Mouse (Mus musculus) T-helper 1 cell (primary cell): ENCODE data around the gene Psmg4.

Experiments
- in situ Hi-C: fragments of 300-600 bp; cut with MboI, MseI; formaldehyde crosslinking; loops from one replicate; pipeline ENCODE4 v1.15.1; 2025; ENCODE audit warnings: high pct_unique_total_duplicates

The Psmg4 gene

DNA sequence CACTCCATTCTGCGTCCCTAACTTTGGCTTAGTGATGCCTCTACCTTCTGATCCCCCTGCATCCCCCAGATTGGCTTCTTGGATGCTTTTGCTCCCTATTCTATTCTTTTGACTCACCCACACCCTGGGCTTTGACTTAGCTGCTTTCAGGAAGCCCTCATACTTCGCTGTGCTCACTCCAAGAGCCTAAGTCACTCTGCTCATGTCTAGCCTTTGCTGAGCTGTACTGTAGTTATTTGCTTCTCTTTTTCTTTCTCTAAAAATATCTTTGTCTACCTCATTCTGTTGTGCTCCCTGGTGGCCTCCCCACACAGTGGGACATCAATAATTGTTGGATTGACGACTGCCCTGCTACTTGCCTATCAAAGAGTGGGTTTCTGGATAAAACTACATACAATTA lies 14.6 kb upstream of the Psmg4 start:
- in situ Hi-C loops, result no loop called here

DNA sequence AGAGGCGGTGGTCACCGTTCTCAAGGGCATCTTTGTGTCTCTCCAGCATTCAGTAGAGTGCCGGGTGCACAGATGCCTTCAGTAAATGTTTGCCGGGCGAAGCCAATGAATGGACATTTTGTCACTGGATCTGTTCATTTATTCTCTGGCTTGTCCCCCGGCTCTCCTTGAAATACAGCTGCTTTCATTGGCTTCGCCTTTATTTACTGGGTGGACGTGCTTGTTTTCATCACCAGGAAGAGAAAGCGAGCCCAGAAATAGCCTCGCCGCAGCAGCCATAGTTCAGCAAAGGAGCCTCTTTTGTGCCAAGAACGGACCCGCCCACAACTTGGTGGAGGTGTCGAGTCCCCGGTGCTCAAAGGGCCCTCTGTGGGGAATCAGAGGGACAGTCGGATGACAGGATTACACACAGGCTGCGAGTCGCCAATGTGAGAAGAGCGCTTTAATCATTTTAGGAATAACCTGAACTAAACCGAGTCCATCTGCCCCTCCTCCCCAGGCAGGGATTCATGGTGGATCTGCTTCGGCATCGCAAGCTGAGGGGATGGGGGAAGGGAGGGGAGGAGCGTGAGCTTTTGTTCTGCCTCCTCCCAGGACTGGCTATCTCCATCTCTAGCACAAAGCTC lies 13.9 kb upstream of the Psmg4 start:
- in situ Hi-C loops, result no loop called here

DNA sequence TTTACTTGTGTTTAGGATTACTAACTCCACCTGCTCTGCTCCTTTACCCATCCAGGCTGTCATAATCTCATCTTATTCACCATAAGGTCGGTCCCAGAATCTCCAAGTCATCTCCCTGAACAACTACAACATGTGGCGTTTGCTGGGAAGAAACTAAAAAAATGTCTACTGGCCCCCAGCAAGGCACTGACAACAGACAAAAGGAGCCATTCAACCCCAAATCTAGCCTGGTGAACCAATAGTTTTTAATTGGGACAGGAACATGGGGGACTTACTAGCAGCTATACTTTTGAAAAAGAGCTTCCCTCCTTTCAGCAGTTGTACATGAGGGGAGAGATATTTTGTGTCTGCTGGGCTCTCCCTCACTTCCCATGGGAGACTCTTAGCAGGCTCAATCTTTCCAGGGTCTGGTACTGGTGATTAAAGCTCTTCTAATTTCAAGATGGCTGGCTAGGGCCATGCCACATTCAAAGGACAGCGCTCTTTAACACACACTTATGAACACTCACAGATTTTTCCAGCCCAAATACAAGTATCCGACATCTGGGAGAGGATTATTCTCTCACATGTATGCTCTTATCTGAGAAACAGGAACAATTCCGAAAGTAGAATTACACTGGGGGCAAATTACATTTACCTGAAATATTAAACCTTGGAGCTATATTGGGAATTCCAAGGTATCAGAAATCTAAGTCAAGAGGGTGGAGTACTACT lies 13.1 kb upstream of the Psmg4 start:
- in situ Hi-C loops, result no loop called here

DNA sequence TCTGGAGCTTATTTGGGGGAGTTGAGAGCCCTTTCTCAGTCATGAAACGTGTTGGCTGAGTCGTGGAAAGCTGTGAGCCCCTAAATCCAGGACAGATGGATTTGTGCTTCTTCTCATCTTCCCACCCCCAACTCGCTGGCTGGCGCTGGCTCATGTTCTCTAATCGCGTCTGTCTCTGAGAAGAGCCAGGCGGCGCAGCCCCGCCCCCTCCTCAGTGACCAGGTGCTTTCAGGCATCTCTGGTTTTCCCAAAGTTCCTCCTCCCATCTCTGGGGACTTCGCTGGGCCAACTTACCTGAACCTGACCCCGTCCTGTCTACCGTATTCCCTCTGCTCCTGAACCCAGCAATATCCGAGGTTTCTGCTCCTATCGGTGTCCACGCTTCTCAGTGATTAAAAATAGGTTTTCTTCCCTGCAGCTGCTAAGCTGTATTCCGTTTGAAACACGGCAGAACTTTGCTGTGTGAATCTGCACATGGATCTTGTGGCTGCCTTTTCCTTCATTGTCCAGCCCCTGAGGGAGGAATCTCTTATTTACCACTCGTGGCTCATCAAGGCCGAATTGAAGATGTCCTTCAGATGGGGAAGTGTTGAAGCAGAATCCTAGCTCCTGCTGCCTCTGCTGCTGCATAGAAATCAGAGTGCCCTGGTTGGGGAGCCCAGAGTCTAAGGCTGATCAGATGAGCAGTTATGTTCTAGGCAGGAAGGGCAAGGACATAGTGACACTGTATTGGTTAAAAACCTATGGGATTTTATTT lies 12.3 kb upstream of the Psmg4 start:
- in situ Hi-C loops, result no loop called here

DNA sequence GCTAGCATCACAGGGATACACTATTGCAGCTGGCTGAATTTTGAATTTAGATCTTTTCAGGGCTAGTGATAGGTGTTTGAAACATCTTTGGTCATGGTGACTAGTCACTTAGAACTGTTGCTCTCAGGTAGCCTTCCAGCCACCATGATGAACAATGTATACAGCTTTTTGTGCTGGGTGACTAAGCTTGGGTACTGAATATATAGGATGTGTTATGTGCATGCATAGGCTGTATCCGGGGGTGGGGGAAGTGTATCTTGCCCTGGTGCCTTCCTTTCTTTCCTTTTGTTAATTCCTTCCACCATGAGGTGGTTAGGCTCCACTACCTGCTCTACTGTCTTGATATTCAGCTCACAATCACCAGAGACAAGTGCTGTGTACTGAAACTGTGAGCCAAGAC lies 11.3 kb upstream of the Psmg4 start:
- in situ Hi-C loops, result no loop called here

DNA sequence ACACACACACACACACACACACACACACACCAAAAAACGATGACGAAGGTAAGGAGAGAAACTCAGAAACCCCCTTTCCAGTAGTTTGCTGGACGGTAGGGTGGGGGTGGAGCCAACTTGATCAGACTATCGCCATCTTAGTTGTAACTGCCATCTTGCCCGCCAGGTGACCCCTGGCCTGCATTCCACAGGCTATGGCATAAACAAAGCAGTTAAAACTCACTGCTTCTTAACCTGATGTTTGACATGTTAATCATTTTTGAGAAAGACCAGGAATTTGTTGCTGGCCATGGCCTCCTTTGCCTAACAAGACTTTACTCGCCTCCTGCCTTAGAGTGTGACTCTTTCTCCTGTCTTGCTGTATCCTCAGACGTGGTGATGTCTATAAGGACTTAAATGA lies 10.1 kb upstream of the Psmg4 start:
- in situ Hi-C loops, result no loop called here

DNA sequence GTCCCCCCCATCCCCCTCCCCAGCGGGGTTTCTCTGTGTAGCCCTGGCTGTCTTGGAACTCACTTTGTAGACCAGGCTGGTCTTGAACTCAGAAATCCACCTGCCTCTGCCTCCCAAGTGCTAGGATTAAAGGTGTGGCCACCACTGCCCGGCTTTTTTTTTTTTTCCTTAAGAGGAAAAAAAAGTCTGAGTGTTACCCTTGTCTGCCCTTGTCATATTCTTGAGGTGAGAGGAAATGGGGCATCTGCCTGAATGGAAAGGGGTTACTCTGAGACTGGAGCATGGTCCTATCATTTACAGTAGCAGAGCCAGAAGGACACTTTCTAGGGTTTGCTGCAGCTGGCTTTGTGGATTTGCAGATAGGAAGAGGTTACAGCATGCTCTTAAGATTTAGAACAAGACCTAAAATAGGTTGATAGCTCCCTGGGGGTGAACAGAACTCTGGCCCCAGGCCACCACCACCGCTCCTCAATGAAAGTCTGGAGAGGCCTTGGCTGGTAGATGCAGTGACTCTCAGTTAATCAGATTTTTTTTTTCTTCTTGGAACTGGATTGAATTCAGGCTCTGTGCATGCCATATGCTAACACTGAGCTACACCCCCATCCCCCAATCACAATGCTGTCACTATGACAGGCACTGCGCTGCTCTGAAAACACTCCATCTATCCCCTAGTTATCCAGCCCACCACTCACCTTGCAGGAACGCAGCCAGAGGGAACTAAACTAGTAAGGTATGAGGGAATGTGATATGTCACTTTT lies 9.3 kb upstream of the Psmg4 start:
- in situ Hi-C loops, result no loop called here

DNA sequence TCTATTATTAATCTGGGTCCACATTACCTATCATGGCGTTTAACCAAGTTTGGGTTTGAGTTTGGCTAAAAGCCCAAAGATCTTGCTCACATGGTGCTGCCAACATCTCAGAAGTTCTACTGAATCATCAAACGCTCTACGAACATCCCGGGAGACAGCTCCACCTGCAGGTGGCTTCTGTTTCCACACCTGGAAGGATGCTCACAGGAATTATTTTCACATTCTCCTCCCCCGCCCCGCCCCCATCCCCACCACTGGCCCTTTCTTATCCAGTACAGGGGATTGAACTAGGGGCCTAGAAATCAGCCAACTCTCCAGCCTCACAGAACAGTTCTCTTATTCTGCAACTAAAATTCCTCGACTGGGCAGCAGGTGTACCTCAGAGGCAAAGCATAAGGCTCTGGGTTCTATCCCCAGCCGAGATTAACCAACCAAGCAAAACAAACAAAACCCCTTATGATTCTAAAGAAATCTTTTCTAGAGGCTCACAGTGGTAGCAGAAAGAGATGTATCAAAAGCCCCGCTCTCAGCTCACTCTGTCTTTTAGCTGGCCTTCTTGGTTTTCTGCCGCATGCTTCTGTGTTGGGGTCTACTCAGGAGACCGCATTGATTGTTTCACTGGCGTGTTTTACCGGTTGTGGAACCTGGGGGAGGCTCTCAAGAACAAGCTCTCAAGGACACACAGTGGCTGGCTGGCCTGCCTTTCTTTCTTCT lies 8.4 kb upstream of the Psmg4 start:
- in situ Hi-C loops, result no loop called here

DNA sequence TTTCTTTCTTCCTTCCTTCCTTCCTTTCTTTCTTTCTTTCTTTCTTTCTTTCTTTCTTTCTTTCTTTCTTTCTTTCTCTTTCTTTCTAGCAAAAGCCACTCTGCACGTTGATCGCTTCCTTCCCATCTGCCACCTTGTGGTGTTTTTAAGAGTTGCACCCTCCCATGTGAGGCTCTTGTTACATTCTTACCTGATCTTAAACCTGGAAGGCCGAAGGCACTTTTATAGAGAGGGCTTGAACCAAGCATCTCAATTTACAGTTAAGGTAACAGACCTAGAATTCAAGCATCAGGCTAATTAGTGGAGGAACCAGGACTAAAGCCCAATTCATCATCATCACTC lies 7.9 kb upstream of the Psmg4 start:
- in situ Hi-C loops, result loop anchor here (5.0 kb wide), 2 partner anchors 78 to 108 kb away; partner anchors contain the start of gene Tubb2a

DNA sequence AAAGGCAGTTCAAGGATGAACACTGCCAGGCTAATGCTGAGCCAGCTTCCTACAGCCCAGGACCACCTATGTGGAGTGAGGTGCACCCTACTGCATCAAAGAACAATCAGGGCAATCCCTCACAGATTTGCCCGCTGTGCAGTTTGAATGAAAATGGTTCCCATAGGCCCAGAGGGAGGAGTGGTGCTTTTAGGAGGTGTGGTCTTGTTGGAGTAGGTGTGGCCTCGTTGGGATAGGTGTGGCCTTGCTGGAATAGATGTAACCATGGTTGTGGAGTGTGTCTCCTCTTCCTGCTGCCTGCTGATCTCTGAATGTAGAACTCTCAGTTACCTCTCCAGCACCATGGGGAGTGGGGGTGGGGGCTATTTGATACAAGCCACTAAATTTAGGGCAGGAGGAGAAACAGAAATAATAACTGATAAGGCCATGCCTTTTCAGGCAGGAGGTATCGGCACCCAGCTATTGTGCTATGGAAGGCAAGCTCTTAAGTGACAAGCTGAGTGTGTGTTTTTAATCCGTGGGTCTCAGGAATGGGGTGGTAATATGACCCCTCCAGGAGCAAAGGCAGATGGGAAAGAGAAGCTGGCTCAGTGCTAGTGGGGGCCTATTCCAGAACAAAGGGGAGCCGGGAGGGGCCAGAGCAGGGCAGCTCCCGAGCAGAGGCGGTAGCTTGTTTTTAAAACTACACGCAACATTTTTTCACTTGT lies 6.5 kb upstream of the Psmg4 start:
- in situ Hi-C loops, result loop anchor here (5.0 kb wide), 2 partner anchors 79 to 109 kb away; partner anchors contain the start of gene Tubb2a

DNA sequence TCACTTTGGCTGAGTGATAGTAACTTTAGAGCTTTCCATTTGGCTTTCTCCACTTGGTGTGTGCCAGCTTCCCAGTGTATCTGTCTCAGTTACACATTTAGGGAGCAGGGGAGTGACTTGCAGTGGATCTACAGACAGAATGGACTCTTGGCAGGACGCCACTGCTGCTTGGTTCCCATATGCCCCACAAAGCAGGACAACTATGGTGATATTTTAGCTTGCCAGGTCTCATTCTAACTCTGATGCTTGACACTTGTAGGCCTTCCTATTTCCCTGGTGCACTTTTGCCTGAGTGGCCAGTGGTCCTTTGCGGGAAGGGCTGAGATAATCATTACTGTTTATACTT lies 6.0 kb upstream of the Psmg4 start:
- in situ Hi-C loops, result loop anchor here (5.0 kb wide), 2 partner anchors 80 to 110 kb away; partner anchors contain the start of gene Tubb2a

DNA sequence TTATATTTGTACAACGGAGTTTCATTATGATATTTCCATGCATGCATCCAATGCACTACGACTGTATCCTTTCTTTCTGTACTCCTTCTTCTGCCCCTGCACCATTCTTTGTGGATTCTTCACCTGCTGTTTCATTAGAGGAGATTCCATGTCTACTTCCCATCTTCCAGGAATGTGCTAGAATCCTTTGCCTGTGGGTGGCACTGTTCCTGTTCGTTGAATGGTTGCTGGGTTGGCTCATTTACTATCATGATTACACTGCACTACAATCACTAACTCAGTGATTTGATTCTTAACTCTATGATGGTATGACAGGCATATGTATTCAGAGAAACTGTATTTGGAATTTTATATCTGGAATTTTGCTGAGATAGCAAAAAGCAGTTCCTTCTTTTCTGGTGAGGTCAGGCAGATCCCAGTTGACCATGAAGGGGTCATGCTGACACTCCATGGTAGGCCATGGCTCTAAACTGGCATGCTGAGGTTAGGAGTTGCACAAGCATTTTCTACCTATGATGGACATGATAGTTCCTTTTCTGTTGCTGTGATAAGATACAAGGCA lies 5.1 kb upstream of the Psmg4 start:
- in situ Hi-C loops, result loop anchor here (5.0 kb wide), 2 partner anchors 80 to 110 kb away; partner anchors contain the start of gene Tubb2a

DNA sequence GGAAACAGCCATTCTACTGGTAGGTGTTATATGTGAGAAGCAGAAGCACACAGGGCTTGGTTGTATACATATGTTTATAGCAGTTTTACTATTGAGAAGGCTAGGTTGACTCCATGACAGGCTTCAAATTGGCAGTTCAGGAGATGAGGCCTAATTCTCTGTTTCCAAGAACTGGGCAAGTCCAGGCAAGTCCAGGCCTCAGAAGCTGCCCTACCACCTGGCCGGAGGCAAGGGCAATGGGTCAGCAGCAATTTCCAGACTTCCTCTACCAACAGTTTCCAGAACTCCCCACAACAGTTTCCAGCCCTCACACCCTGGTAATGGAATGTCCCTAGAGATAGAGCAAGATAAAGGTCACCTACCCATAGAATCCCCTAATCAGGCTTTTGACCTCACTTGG lies 2.8 kb upstream of the Psmg4 start:
- in situ Hi-C loops, result loop anchor here (5.0 kb wide), 2 partner anchors 83 to 113 kb away; partner anchors contain the start of gene Tubb2a

DNA sequence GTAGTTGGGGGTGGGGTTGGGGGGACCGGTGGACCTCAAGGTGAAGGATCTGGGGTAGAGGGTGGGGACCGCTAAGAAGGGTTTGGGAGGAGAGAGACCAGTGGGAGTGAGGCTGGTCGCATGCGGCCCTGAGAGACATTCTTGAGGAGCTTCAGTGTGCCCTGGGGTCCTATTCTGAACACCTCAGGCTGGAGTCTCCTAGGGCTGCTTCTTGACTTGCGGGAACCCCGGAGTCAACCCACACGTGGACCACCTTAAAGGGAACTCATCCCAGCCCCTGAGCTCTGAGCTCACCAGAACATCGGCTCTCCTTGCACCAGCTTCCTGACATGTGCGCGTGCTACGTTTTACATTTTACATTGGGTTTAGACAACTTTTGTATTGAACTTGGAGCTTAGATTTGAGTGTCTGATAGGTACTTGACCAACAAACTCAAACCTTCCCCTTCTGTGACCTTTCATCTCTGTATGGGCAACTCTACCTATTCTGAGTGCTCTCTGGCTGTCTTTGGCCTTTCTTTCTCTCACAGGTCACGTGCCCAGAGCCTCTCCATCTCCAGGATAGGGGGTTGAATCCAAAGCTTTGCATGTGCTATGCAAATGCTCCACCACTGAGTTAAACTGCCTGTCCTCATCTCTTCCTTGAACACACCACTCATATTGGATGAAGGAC lies 676 bp downstream of the Psmg4 start:
- in situ Hi-C loops, result no loop called here

DNA sequence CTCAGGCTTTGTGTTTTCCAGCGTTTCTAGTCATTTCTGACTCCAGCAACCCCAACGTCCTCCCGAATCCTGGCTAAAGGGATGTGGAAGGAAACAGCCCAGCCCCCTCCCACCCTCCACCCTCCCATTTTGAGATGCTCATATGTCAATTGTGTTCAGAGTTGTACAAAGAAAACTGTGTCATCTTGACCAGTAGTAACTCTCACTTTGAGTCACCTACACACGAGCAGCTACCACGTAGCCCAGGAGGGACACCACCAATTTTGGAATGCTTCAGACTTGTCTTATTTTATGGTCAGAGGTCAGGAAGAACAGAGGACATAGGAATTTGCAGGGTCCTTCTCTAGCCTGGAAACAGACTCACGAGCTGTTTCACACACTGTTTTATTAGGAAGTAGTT lies 11.3 kb downstream of the Psmg4 start:
- in situ Hi-C loops, result no loop called here

DNA sequence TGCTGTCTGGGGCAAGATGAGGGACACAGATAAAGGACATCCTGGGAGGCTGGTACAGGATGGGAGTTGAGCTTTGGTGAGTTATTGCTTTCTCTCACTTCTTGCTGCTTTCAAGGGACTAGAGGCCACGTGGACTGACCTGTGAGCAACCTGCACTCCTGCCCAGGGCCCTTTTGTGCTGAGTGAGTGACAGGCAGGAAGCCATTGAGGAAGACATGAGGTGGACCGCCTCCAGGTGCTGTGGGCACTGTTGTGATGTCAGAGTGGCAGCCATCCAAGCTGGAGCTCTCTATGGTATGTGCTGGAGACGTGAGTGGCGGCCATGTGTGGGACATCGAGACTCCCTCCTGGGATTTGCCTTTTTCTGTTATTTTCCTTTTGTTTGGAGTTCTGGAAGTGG lies 18.9 kb downstream of the Psmg4 start:
- in situ Hi-C loops, result loop anchor here (10.0 kb wide), 1 partner anchor 683 kb away; no protein-coding TSS in a partner anchor

DNA sequence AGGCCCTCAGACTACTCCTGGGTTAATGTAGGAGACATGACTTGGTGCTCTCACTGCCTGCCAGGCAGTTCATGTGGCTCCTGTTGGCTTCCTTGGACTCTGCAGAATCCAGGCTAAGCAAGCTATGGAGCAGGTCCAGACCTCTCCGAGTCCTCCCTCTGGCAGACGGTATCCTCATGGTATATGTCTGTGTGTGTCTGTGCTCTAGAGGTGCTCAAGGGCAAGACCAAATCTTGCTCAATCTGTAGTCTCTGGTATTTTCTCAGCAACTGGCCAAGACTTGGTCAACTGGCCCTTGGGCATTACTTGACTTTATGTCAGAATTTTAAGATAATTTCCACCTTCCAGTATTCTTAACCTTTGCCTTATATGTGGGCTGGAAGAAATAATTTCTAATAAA lies 22.6 kb downstream of the Psmg4 start:
- in situ Hi-C loops, result loop anchor here (10.0 kb wide), 1 partner anchor 679 kb away; no protein-coding TSS in a partner anchor

DNA sequence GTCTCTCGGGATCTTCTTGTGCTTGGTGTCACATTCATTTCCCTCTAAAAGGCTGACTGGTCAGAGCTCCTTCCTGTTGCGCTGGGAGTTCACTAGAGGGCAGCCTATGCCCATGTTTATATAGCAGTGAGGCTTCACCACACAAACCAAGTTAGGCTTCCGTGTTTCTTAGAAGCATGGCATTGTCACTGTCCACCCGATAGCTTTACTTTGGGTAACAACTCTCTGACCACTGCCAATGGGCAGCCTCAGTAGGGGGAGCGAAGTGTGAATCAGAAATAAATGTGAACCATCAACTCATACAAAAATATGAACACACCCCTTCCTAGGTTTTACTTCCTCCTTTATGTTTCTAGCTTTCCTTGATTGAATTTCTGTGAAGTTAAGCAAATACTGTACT lies 24.8 kb downstream of the Psmg4 start:
- in situ Hi-C loops, result loop anchor here (10.0 kb wide), 1 partner anchor 677 kb away; no protein-coding TSS in a partner anchor

DNA sequence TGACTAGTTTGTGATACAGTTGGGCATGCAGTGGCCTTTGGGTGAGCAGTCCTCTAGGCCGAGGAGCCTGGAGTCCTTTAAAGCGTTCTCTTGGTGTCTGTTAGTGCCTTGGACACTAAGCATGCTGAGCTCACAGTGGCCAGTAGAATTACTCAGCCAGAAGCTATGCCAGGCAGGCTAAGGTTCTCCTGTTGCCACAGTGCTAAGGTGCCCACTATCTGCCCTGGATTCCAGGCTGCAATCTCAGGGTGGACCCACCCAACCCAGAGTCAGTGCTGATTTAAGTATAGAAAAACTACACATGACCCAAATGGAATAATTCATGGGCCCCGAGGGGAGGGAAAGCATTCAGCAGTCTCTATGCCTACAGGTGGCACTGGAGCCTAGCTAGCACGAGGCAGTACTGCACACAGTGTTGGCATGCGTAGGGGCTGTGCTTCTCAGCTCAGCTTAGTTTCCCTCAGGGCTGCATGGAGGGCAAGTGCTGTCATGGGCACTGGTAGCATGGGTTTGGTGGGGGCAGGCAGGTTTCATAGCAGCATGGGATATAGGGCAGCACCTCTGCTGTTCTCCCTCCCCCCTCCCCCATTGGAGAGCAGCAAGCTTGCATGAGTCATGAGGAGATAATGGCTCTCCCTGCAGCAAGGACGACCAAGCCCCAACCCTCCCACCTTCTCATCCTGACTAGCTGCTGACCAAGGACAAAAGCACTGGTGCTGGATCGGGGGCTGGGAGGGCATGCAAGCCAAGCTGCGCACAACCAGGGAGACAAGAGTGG lies 29.8 kb downstream of the Psmg4 start:
- in situ Hi-C loops, result no loop called here
